Mouse (Mus musculus) kidney, embryonic 15.5 days (tissue): Measurements from ENCODE around the gene Chst2. TPM values are rescaled to one million over a fixed set of nuclear protein-coding genes. Genes with fewer than 3 reads are reported as not detected.

Experiments used
- ATAC-seq: fragments of 200-750 bp; cut with Nextera tagmentation; replicated peaks from 2 replicates; pipeline ENCODE4 v1.8.0; 2017; ENCODE audit warnings: moderate TSS enrichment; ENCODE audit not compliant: low FRiP score
- H3K27ac ChIP-seq: fragments of 300-500 bp; sonication (generic); 2 replicates; pipeline ENCODE4 v1.5.1; 2015; ENCODE audit warnings: mild to moderate bottlenecking, inconsistent platforms
- H3K27me3 ChIP-seq: fragments of 300-500 bp; sonication (generic); 2 replicates; pipeline ENCODE4 v1.6.1; 2015; ENCODE audit warnings: inconsistent platforms
- H3K36me3 ChIP-seq: fragments of 300-500 bp; sonication (generic); 2 replicates; pipeline ENCODE4 v1.6.1; 2015; ENCODE audit warnings: inconsistent platforms
- H3K4me1 ChIP-seq: fragments of 300-500 bp; sonication (generic); 2 replicates; pipeline ENCODE4 v1.6.1; 2015; ENCODE audit warnings: inconsistent platforms
- H3K4me2 ChIP-seq: fragments of 300-500 bp; sonication (generic); 2 replicates; pipeline ENCODE4 v1.6.1; 2015; ENCODE audit warnings: moderate library complexity, mild to moderate bottlenecking, inconsistent platforms
- H3K4me3 ChIP-seq: fragments of 300-500 bp; sonication (generic); replicated peaks from 2 replicates; pipeline ENCODE4 v1.5.1; 2015; ENCODE audit warnings: mild to moderate bottlenecking, inconsistent platforms
- H3K9ac ChIP-seq: fragments of 300-500 bp; sonication (generic); 2 replicates; pipeline ENCODE4 v1.6.1; 2015; ENCODE audit warnings: mild to moderate bottlenecking, inconsistent platforms
- H3K9me3 ChIP-seq: fragments of 300-500 bp; sonication (generic); replicated peaks from 2 replicates; pipeline ENCODE4 v1.6.1; 2016; ENCODE audit warnings: inconsistent platforms
- WGBS: fragments of 180-500 bp; shearing (Covaris S2); methylation state at CpG from one replicate; pipeline ENCODE4 v1.1.7; 2015; ENCODE audit warnings: mixed read lengths; 5-methylcytosine and 5-hydroxymethylcytosine counted together
- polyA plus RNA-seq: library from polyadenylated mRNA; unstranded; fragments of >200 nt; fragmentation: Nextera tagmentation; extraction: Ambion mirVana; gene quantifications from 2 replicates; pipeline ENCODE4 v1.2.1, GENCODE M21; 2015

Gene Chst2
- 7.1 and 8.3 TPM in 2 replicates for polyA plus RNA-seq

- H3K4me3 ChIP-seq, result peak within 1 kb of the TSS; percentile 75
- H3K27ac ChIP-seq, result peak within 1 kb of the TSS; percentile 95
Measured at GRCm38 (mm10) chr9:95406571-95407561, at the start of gene Chst2. Chst2 (minus strand) TSS chr9:95406722.

DNA sequence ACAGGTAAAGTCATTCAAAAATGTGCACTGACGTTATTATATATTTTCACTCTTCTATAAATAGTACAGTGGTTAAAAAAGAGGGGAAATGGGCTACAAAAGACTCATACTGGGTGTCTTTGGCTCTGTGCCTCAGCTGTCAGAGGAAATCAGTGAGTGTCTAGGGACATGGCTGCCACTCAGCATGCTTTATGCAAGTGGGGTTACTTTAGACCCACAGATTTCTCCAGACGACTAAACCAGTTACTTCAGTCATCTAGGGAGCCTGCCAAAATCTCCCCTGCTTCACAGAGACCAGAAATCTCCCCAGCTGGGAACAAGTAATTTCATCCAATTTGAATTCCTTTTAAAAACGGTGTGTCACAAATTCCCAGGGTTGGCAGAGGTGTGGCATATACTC is 45.4 kb upstream of the Chst2 start:
- WGBS, result 64% methylated on average over 3 of the region's 3 CpGs
- H3K36me3 ChIP-seq, result peaks cover 22% of the 10 kb centered on the region; the same call in 1 of the 2 replicates
- H3K4me2 ChIP-seq, result no peak overlapping the region
- H3K4me1 ChIP-seq, result no peaks in the 10 kb centered on the region
- H3K27me3 ChIP-seq, result no peaks in the 10 kb centered on the region
- no peak for ATAC-seq
- H3K9ac ChIP-seq, result no peak overlapping the region
- no peaks in the 10 kb centered on the region for H3K9me3 ChIP-seq
- no peak overlapping the region for H3K27ac ChIP-seq
- H3K4me3 ChIP-seq, result no peak overlapping the region

More at GRCm38 (mm10) chr9:95406571-95407561, at the start of gene Chst2:
- H3K27me3 ChIP-seq, result peaks cover 15% of the 10 kb centered on the region
- H3K36me3 ChIP-seq, result no peaks in the 10 kb centered on the region
- H3K9ac ChIP-seq, result peak within 1 kb of the TSS; percentile 81
- H3K4me1 ChIP-seq, result peaks cover 39% of the 10 kb centered on the region
- H3K4me2 ChIP-seq, result peak within 1 kb of the TSS; percentile 96
- no peaks in the 10 kb centered on the region for H3K9me3 ChIP-seq
- WGBS, result 0% methylated on average over 90 of the region's 102 CpGs
- peak; percentile 95 for ATAC-seq

DNA sequence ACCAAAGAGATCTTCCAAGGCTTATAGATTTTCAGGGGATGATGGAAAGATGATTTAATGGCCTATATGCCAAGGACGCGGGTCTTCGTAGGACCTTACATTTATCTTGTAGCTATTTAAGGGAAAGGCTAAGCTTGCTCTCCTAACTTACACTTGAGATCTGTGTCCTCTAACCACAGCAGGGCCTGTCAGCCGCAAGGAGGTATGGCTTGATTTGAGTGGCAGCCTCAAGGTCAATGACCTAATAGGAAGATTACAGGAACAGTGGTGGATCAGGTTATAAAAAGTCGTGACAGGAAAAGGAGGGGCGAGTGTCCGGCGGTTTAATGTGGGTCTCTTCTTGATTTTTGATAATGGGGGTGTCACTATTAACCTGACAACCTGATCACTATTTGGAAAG is 44.1 kb upstream of the Chst2 start:
- Histone ChIP-seq H3K4me2 (no peak overlapping the region), H3K4me1 (no peaks in the 10 kb centered on the region), H3K27ac (no peak overlapping the region), H3K9me3 (no peaks in the 10 kb centered on the region), H3K27me3 (no peaks in the 10 kb centered on the region), H3K9ac (no peak overlapping the region), H3K4me3 (no peak overlapping the region), H3K36me3 (peaks cover 9% of the 10 kb centered on the region; the same call in 1 of the 2 replicates)
- 95% methylated on average over 8 of the region's 8 CpGs for WGBS
- ATAC-seq, result no peak

DNA sequence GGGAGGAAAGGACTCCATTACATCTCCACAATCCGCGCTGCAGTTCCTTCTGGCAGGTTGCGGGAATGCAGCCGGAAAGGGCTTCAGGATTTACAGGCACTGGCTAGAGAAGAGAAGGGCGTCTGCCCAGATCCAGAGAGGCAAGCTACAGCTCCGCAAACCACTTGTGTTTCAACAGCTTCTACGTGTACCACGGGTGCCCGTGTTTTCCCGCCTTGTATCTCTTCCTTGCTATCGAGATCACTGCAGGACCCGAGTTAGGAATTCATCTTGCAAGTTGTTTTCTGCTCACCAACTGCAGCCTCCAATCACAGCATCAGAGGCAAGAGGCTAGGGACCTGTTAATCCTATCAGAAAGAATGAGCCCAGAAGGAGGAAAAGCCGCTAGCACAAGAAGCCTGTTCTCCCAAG is 35.8 kb upstream of the Chst2 start:
- H3K9ac ChIP-seq, result no peak overlapping the region
- H3K27ac ChIP-seq, result no peak overlapping the region
- H3K4me1 ChIP-seq, result 0 out of 2 replicates have a peak, but pooled peaks cover 7% of the 10 kb centered on the region
- peak overlapping the region; percentile 30 for H3K4me3 ChIP-seq
- no peaks in the 10 kb centered on the region for H3K27me3 ChIP-seq
- 6% methylated on average over 13 of the region's 13 CpGs for WGBS
- peak overlapping the region; percentile 54 for H3K4me2 ChIP-seq
- H3K36me3 ChIP-seq, result no peaks in the 10 kb centered on the region
- peak; percentile 65; the same call in 1 of the 2 replicates for ATAC-seq
- H3K9me3 ChIP-seq, result no peaks in the 10 kb centered on the region

DNA sequence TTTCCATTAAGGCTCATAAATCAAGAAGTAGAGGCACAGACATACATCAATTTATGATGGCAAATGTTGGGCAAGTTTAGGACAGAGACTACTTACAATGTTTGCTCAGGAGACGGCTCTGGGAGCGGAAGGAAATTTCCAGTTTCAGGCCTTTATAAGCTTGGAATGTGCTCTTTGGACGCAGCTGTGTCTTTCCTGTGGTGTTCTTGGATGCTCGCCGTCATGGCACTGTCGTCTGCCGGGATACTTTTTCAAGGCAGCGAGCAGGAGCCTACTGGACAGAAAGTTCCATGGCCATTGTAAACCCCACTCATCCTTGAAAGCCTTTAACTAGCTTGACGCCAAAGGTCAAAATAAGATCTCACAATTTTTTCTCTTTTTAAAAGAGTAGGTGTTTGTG is 31.4 kb upstream of the Chst2 start:
- Histone ChIP-seq H3K27ac (no peak overlapping the region), H3K9ac (no peak overlapping the region), H3K9me3 (no peaks in the 10 kb centered on the region), H3K36me3 (no peaks in the 10 kb centered on the region), H3K4me1 (0 out of 2 replicates have a peak, but pooled peaks cover 6% of the 10 kb centered on the region), H3K27me3 (no peaks in the 10 kb centered on the region), H3K4me2 (no peak overlapping the region), H3K4me3 (no peak overlapping the region)
- 77% methylated on average over 9 of the region's 9 CpGs for WGBS
- ATAC-seq, result no peak

DNA sequence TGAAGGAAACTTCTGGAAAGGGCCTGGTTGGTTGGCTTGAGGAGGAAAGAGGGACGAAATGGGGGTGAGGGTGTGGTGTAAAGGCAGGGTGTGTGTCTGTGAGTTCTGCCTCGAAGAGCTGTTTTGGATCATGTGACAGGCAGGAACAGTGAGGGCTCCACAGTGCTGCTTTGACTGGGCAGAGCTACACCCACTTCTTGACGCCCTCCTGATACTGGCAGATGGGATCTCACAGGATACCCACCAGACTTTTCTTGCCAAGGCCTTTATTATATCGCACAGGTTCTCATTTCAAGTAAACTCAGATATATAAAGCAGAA is 29.7 kb upstream of the Chst2 start:
- Histone ChIP-seq H3K4me1 (no peaks in the 10 kb centered on the region), H3K4me3 (no peak overlapping the region), H3K36me3 (no peaks in the 10 kb centered on the region), H3K27me3 (no peaks in the 10 kb centered on the region), H3K27ac (no peak overlapping the region), H3K4me2 (no peak overlapping the region), H3K9ac (no peak overlapping the region), H3K9me3 (no peaks in the 10 kb centered on the region)
- no peak for ATAC-seq
- WGBS, result 69% methylated on average over 4 of the region's 4 CpGs

- ATAC-seq, result no peak
- Histone ChIP-seq H3K27me3 (no peaks in the 10 kb centered on the region), H3K4me3 (no peak overlapping the region), H3K4me1 (no peaks in the 10 kb centered on the region), H3K9me3 (no peaks in the 10 kb centered on the region), H3K27ac (no peak overlapping the region), H3K36me3 (no peaks in the 10 kb centered on the region), H3K4me2 (no peak overlapping the region), H3K9ac (no peak overlapping the region)
- 70% methylated on average over 20 of the region's 20 CpGs for WGBS
Measured at GRCm38 (mm10) chr9:95435506-95436293, 29.2 kb upstream of the Chst2 start.

GRCm38 (mm10) chr9:95428277-95428676 is 21.8 kb upstream of the Chst2 start:
- H3K27me3 ChIP-seq, result no peaks in the 10 kb centered on the region
- 49% methylated on average over 4 of the region's 4 CpGs for WGBS
- H3K4me2 ChIP-seq, result no peak overlapping the region
- peaks cover 10% of the 10 kb centered on the region; the same call in 1 of the 2 replicates for H3K4me1 ChIP-seq
- H3K27ac ChIP-seq, result no peak overlapping the region
- no peaks in the 10 kb centered on the region for H3K36me3 ChIP-seq
- H3K9me3 ChIP-seq, result no peaks in the 10 kb centered on the region
- H3K9ac ChIP-seq, result no peak overlapping the region
- peak; percentile 69 for ATAC-seq
- H3K4me3 ChIP-seq, result no peak overlapping the region

DNA sequence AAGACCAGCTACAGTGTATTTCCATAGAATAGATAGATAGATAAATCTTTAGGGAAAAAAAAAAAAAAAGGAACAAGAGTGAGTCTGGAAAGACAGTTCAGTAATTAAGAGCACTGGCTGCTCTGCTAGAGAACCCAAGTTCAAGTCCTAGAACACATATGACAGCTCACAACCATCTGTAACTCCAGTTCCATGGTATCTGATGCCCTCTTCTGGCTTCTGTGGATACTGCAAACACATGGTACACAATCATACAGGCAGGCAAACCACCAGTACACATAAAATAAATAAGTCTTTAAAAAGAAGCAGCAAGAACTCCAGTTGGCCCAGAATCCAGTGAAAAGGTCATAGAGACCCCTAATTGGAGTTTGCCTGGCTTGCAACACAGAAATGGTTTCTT is 7.4 kb upstream of the Chst2 start:
- Histone ChIP-seq H3K4me1 (no peaks in the 10 kb centered on the region), H3K4me2 (no peak overlapping the region), H3K27ac (no peak overlapping the region), H3K9me3 (no peaks in the 10 kb centered on the region), H3K4me3 (no peak overlapping the region), H3K27me3 (peaks cover 6% of the 10 kb centered on the region; the same call in 1 of the 2 replicates), H3K9ac (no peak overlapping the region), H3K36me3 (no peaks in the 10 kb centered on the region)
- ATAC-seq, result no peak

- 64% methylated on average over 4 of the region's 4 CpGs for WGBS
- Histone ChIP-seq H3K4me1 (peaks cover 10% of the 10 kb centered on the region), H3K36me3 (no peaks in the 10 kb centered on the region), H3K27me3 (peaks cover 6% of the 10 kb centered on the region; the same call in 1 of the 2 replicates), H3K4me3 (no peak overlapping the region), H3K9ac (no peak overlapping the region), H3K27ac (no peak overlapping the region), H3K9me3 (no peaks in the 10 kb centered on the region), H3K4me2 (no peak overlapping the region)
- no peak for ATAC-seq
Measured at GRCm38 (mm10) chr9:95412047-95412446, 5.5 kb upstream of the Chst2 start.

DNA sequence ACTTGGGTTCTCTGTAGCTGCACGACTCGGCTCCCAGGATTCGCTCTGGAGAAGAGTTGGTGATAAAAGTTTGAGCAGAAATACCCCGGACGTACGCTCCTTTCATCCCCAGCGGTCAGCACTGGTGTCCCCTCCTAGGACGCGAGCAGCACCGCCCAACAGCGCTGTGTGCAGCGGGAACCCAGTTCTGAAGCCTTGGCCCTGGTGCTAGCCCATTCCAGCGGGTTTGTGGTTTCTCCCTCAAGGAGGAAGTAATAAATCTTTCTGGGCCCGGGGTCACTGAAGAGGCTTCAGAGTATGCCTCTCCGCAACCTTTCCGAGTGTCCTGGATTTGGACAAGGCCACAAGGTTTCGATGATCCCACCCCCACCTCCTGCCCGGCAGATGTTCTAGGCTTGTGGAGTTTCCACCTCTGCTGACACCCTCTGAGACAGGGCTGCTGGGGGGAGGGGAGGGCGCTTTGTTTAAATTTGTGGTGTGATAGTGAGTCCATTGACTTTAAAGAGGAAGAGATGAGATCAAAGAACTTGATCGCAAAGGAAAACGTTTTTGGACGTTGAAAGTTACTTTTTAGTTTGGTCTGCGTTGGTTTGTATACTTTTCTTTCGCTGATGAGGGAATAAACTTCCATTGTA is 1.2 kb upstream of the Chst2 start:
- H3K9me3 ChIP-seq, result no peaks in the 10 kb centered on the region
- peaks cover 15% of the 10 kb centered on the region for H3K27me3 ChIP-seq
- H3K27ac ChIP-seq, result peak overlapping the region; percentile 95
- peak overlapping the region; percentile 75 for H3K4me3 ChIP-seq
- peak; percentile 74 for ATAC-seq
- H3K4me1 ChIP-seq, result peaks cover 36% of the 10 kb centered on the region
- H3K36me3 ChIP-seq, result no peaks in the 10 kb centered on the region
- peak overlapping the region; percentile 96 for H3K4me2 ChIP-seq
- under 1% methylated on average over 24 of the region's 24 CpGs for WGBS
- H3K9ac ChIP-seq, result peak overlapping the region; percentile 47
